Mouse (Mus musculus) neural tube, postnatal 0 days (tissue): Measurements from ENCODE around the gene Prss23. TPM values are rescaled to one million over a fixed set of nuclear protein-coding genes. Genes with fewer than 3 reads are reported as not detected.

ENCODE experiments used
- polyA plus RNA-seq: library from polyadenylated mRNA; unstranded; fragments of >200 nt; fragmentation: Nextera tagmentation; extraction: Ambion mirVana; gene quantifications from 2 replicates; pipeline ENCODE4 v1.2.1, GENCODE M21; 2015

Gene Prss23
- 18.9 and 23.5 TPM in 2 replicates for polyA plus RNA-seq

GRCm38 (mm10) chr7:89526731-89527429 is at the start of gene Prss23:
TSS of gene Prss23 (minus strand) at chr7:89527187.

Other genes starting within 250 kb of the Prss23 start
- gene Tmem135, start 123.0 kb downstream of the Prss23 start, polyA plus RNA-seq, result 32.0 and 33.8 TPM in 2 replicates
- 2.4 and 2.6 TPM in 2 replicates for gene Fzd4, start 122.8 kb downstream of the Prss23 start, polyA plus RNA-seq
- gene Me3, start 105.2 kb upstream of the Prss23 start, polyA plus RNA-seq, result 30.6 and 36.1 TPM in 2 replicates